Mouse (Mus musculus) E14TG2a.4 (cell line): Measurements from ENCODE around the gene Acot8.

Source experiments
- CTCF ChIP-seq: conservative IDR thresholded peaks from 2 replicates; pipeline ENCODE4 v1.5.1; 2014; ENCODE audit warnings: low read length
- NANOG ChIP-seq: IDR thresholded peaks from 2 replicates; pipeline ENCODE4 v1.6.1; 2014; ENCODE audit warnings: borderline replicate concordance, low read length, mixed read lengths

DNA sequence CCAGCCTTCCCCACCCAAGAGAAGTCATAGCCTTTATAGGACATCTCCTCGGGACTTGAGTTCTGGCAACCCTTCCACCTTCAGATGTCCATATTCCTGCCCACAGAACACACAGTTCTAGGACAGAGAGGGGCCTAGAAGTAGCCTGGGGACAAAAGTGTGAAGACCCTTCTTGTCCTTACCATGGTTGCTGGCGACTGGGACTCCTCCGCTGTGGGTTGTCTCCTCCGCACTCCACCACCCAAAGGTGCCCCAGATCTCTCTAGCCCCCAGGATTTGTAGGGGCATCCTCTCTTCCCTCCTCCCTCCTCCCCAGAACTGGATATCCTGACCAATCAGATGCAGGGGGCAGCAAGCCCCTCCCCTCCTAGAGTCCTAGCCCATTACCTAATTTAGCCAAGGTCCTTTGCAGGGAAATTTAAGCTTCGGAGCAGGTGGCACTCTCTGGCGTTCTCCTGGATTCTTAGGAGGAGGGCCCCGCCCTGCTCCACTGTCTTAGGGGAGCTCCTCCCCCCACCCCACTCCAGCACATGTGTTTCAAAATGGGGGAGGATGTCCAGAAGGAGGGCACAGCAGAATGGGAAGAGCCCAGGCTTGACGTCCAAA is 25.1 kb downstream of the Acot8 start, which contains the start of gene Tnnc2:
- no peak for TF ChIP-seq CTCF
- TF ChIP-seq NANOG: no peak
